Mouse (Mus musculus) testis, adult 2 months (tissue): ENCODE results near the gene Ndufb4. TPM values are rescaled to one million over a fixed set of nuclear protein-coding genes. Genes with fewer than 3 reads are reported as not detected.
A peak's percentile ranks its signal among the peaks of the same experiment; 100 is the strongest.
"Not testable (repeated sequence)": the region's sequence is repeated elsewhere in the genome, so short reads cannot be mapped to it uniquely, and the experiment has no call there.

Experiments used
- H3K27ac ChIP-seq: fragments of 200-500 bp; 2 replicates; pipeline ENCODE4 v1.5.1; 2012; ENCODE audit warnings: low read depth, low read length; ENCODE audit not compliant: control insufficient read depth, insufficient read depth
- H3K27me3 ChIP-seq: fragments of 200-500 bp; 2 replicates; pipeline ENCODE4 v1.6.1; 2012; ENCODE audit warnings: mild to moderate bottlenecking, low read length, moderate library complexity; ENCODE audit not compliant: control insufficient read depth, insufficient read depth
- H3K36me3 ChIP-seq: fragments of 200-500 bp; 2 replicates; pipeline ENCODE4 v1.6.1; 2012; ENCODE audit warnings: mild to moderate bottlenecking, low read length; ENCODE audit not compliant: control insufficient read depth, insufficient read depth
- H3K4me1 ChIP-seq: fragments of 200-500 bp; 2 replicates; pipeline ENCODE4 v1.6.1; 2012; ENCODE audit warnings: low read length; ENCODE audit not compliant: control insufficient read depth, insufficient read depth
- H3K4me3 ChIP-seq: fragments of 200-500 bp; 2 replicates; pipeline ENCODE4 v1.5.1; 2012; ENCODE audit warnings: low read depth, mild to moderate bottlenecking, low read length, moderate library complexity, mixed read lengths; ENCODE audit not compliant: control insufficient read depth
- CTCF ChIP-seq: fragments of 200-500 bp; IDR thresholded peaks from 2 replicates; pipeline ENCODE4 v1.5.1; 2012; ENCODE audit warnings: low read depth, mild to moderate bottlenecking, inconsistent platforms, low read length, moderate library complexity; ENCODE audit not compliant: control insufficient read depth, insufficient read depth, insufficient replicate concordance
- POLR2A ChIP-seq: fragments of 200-500 bp; IDR thresholded peaks from 2 replicates; pipeline ENCODE4 v1.6.1; 2012; ENCODE audit warnings: low read depth, mild to moderate bottlenecking, inconsistent platforms, low read length, moderate library complexity; ENCODE audit not compliant: control insufficient read depth
- polyA plus RNA-seq: library from polyadenylated mRNA; depleted of rRNA; stranded (reverse); fragments of >200 nt; gene quantifications from 2 replicates; pipeline ENCODE4 v1.2.3, GENCODE M21; 2012; rRNA removed

Ndufb4 gene
- polyA plus RNA-seq, result 74.9 and 80.9 TPM in 2 replicates

DNA sequence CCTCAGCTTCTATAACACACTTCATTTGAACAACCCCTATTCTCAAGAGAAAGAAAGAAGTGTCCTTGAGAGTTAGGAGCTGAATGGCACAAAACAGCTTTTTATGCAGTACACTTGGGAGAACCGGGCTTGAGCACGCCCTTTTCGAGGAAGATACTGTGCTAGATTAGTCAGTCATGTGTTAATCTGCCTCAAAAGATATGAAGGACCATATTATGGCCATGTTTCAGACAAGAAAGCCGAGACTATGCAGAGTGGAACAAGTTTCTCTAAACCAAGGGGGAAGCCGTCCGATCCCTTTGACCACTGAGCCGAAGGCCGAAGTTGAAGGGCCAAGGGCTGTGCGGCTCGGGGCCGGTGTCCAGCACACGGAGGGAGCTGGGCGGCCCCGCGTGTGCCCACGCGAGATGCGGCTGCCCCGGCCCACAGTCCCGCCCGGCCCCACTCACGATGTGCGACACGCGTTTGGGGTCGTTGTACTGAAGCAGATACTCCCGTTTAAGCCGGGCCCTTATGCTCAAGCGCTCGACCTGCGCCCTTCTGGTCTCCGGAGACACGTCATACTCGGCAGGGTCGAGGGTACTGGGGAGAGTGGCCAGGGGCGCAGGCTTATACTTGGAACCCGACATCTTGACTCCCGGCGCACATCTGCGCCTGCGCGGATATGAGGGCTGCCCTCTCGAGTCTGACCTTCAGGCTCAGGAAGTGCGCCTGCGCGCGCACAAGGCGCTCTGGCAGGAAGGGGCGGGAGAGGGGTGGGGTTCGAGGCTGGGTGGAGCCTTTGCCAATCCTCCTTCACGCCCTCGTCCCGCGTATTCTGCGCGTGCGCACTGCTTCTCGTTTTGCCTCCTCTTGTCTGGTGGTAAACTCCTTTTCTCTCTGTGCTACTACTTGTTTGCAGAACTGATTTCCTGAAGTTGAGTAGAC is at the start of gene Ndufb4:
TSS of gene Ndufb4 (minus strand) at position 723 of the 927 bp plus-strand sequence.
- peak within 1 kb of the TSS; percentile 80 for H3K27ac ChIP-seq
- TF ChIP-seq POLR2A (peak; percentile 69), CTCF (no peak)

DNA sequence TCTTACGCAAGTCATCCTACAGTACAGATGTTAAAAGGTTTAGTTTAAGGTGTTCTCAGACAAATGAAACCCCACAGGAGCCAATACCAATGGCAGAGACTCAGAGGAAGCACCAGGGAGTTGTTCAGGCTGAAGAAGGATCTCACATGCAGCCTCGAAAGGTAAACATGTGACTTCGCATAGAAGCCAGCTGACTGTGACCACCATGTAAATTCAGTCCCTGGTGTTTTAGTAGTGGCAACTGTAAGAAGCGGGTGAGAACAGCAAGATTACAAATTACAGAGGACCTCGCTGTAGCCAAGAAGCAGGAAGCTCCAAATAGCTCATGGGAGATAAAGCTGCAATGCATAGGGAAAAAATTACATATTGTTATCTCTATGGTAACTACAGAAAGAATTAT is 49.6 kb upstream of the Ndufb4 start:
- Histone ChIP-seq H3K36me3 (no peaks in the 10 kb centered on the region), H3K4me3 (no peak overlapping the region), H3K27me3 (no peaks in the 10 kb centered on the region), H3K4me1 (no peaks in the 10 kb centered on the region), H3K27ac (no peak overlapping the region)
- TF ChIP-seq CTCF (no peak), POLR2A (no peak)

More for the DNA sequence above, at the start of gene Ndufb4:
- H3K4me1 ChIP-seq, result peaks cover 5% of the 10 kb centered on the region; the same call in 1 of the 2 replicates
- H3K36me3 ChIP-seq, result no peaks in the 10 kb centered on the region
- H3K27me3 ChIP-seq, result no peaks in the 10 kb centered on the region
- peak within 1 kb of the TSS; percentile 91 for H3K4me3 ChIP-seq

DNA sequence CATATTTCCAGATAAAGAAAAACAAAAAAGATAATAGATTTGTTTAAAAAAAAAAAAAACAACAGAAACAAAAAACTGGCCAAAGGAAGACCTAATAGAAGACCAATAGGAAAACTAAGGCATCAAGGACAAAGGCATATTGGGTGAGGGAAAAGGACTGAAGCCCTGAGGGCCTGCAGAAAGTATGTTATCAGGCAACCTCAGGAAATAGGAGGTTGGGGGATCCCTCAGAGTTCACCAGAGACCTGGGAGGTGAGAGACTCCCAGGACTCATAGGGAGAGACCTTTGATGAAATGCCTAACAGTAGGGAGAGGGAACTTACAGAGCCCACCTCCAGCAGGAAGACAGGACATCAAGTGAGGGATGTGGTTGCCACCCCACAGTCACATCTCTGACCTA is 45.8 kb upstream of the Ndufb4 start:
- H3K36me3 ChIP-seq, H3K27me3 ChIP-seq, H3K4me1 ChIP-seq, H3K4me3 ChIP-seq, H3K27ac ChIP-seq: not testable (repeated sequence)

DNA sequence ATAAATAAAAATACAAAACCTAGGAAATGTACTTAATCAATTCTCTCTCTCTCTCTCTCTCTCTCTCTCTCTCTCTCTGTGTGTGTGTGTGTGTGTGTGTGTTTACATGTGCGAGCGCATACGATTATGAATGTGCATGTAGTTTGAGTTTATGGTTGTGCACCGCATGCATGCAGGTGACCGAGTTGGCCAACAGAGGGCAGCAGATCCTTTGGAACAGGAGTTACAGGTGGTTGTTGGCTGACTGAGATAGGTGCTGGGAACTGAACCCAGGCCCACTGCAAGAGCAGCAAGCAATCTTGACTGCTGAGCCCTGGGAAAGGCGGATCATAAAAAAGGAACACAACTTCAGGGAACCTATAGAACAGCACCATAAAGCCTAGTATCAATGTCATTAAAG is 44.5 kb upstream of the Ndufb4 start:
- TF ChIP-seq POLR2A (no peak), CTCF (peak; percentile 74; the same call in 1 of the 2 replicates)
- H3K27me3 ChIP-seq, result no peaks in the 10 kb centered on the region
- H3K27ac ChIP-seq, result no peak overlapping the region
- no peaks in the 10 kb centered on the region for H3K36me3 ChIP-seq
- no peaks in the 10 kb centered on the region for H3K4me1 ChIP-seq
- H3K4me3 ChIP-seq, result no peak overlapping the region

DNA sequence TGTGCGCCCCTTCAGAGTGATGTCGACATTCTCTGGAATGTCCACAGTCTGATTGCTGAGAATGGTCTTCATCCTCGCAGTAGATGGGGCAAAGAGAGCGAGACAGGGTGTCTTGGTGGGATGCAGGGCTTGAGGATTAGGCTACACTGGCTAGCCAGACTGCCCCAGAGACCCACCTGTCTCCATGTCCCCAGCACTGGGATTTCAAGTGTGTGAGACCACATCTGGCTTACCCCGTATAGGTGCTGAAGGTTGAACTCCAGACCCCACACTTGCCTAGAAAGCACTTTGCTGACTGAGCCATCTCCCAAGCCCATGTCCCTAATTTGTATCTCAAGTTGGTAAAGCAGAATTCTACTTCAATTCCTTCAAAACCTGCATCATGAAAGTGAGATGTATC is 43.0 kb upstream of the Ndufb4 start:
- Histone ChIP-seq H3K27ac (no peak overlapping the region), H3K36me3 (no peaks in the 10 kb centered on the region), H3K4me1 (no peaks in the 10 kb centered on the region), H3K4me3 (no peak overlapping the region), H3K27me3 (no peaks in the 10 kb centered on the region)
- TF ChIP-seq CTCF, result no peak
- no peak for TF ChIP-seq POLR2A

DNA sequence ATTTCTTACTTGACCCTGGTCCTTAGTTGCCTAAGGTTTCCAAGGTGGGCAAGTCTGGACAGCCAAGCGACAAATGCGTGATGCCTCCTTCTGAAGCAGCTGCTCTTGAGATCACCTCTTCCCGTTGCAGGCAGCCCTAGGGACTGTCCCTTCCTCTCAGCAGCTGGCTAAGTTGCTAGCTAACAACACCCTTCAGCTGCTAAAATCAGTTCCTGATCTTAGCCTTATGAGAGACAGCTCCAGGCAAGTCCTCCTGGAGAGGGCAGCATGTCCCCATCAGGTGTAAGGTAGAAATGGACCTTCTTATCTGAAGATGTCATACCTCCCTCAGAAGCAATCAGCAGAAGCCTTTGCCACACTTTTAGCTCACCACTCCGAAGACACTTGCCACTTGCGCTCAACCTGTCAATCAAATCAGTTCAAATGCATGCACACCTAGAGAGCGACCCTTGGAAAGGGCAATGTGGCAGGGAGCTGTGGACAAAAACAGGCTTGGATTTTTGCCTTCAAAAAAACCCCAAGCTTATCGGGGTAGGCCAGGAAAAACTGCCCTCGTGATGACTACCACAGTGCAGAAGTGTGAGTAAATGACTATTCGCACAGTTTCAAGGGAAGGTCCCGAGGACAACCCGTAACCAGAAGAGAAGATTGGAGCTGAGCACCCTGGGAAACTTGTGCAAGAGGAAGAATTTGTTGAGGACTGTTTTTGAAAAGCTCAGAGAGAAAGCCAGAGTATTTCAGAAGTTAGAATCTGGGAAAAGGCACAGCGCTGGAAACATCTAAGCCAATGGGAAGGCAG is 36.9 kb upstream of the Ndufb4 start:
- no peak overlapping the region for H3K4me3 ChIP-seq
- no peak overlapping the region for H3K27ac ChIP-seq
- H3K27me3 ChIP-seq, result no peaks in the 10 kb centered on the region
- TF ChIP-seq POLR2A (no peak), CTCF (no peak)
- H3K4me1 ChIP-seq, result peaks cover 5% of the 10 kb centered on the region; the same call in 1 of the 2 replicates
- no peaks in the 10 kb centered on the region for H3K36me3 ChIP-seq

DNA sequence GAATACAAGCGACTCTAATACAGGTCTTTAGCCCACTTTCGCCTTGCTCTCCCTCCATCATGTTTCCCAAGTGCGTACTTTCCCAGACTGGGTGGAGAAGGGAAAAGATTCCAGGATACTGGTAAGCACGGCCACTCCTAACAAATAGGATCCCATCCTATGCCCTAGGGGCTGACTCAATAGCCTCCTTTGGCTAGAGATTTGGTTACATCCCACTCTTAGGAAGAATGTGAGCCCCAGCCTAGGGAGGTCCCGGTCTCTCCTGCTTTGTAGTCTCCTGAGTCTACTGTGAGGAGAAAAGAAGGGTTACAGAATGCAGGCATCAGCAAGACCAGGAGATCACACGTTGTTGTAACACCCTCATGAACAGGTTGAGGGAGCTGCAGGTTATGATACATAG is 36.2 kb upstream of the Ndufb4 start:
- H3K4me3 ChIP-seq, result no peak overlapping the region
- no peak overlapping the region for H3K27ac ChIP-seq
- no peaks in the 10 kb centered on the region for H3K27me3 ChIP-seq
- TF ChIP-seq CTCF (no peak), POLR2A (no peak)
- H3K4me1 ChIP-seq, result peaks cover 5% of the 10 kb centered on the region; the same call in 1 of the 2 replicates
- no peaks in the 10 kb centered on the region for H3K36me3 ChIP-seq
